In genomic region chr1:190263620-190264019, GRCm38 (mm10) we compare ENCODE assay signal across 22 mouse cellular contexts.
DNase-seq lines count a peak whose midpoint lies in the region; ATAC-seq and TF ChIP-seq lines count a peak whose summit lies in the region.
"Had no signal": no experiment of that assay in that cellular context is flagged by ENCODE, and none has a peak within 500 bp of the region (broad histone marks: within the 10 kb centered on the region; RNA-seq: fewer than 3 reads in every experiment).

No protein-coding gene starts in this region.

- no peak overlapping the region for H3K4me2 ChIP-seq in hindbrain, postnatal 0 days (ENCODE audit: low read depth, low read length)
- H3K4me2 ChIP-seq in midbrain, embryonic 14.5 days (ENCODE audit: low read length): no peak overlapping the region
- H3K4me2 ChIP-seq in midbrain, embryonic 15.5 days: no peak overlapping the region
- H3K4me2 ChIP-seq: embryonic facial prominence, embryonic 13.5 days; forebrain, embryonic 13.5 days; heart, embryonic 13.5 days; hindbrain, embryonic 12.5 days had no signal

- 0 out of 2 replicates have a peak, but pooled peaks cover 3% of the 10 kb centered on the region for H3K27me3 ChIP-seq in hindbrain, embryonic 10.5 days (ENCODE audit: insufficient read depth, poor library complexity, severe bottlenecking)
- no peaks in the 10 kb centered on the region for H3K27me3 ChIP-seq in hindbrain, postnatal 0 days (ENCODE audit: insufficient read depth, low read length)
- no peaks in the 10 kb centered on the region for H3K27me3 ChIP-seq in midbrain, embryonic 14.5 days (ENCODE audit: control insufficient read depth, insufficient read depth, low read length)
- no peaks in the 10 kb centered on the region for H3K27me3 ChIP-seq in midbrain, embryonic 15.5 days (replicated peaks)
- H3K27me3 ChIP-seq in embryonic facial prominence, embryonic 10.5 days (replicated peaks; ENCODE audit: low read depth, poor library complexity, severe bottlenecking): peaks cover 3% of the 10 kb centered on the region; the same call in 1 of the 2 replicates
- H3K27me3 ChIP-seq: embryonic facial prominence, embryonic 13.5 days had no signal

- no peak for TF ChIP-seq CTCF in hindbrain, postnatal 0 days (IDR thresholded peaks at IDR 0.05; ENCODE audit: low read depth)
- TF ChIP-seq CTCF in lung, adult 2 months (IDR thresholded peaks at IDR 0.05; ENCODE audit: insufficient read depth, low read length): no peak

- H3K27ac ChIP-seq in hindbrain, embryonic 10.5 days: peak overlapping the region; percentile 43; the same call in 1 of the 2 replicates
- no peak overlapping the region for H3K27ac ChIP-seq in hindbrain, postnatal 0 days
- no peak overlapping the region for H3K27ac ChIP-seq in midbrain, embryonic 14.5 days (replicated peaks; ENCODE audit: low read depth, low read length)
- no peak overlapping the region for H3K27ac ChIP-seq in midbrain, embryonic 15.5 days
- H3K27ac ChIP-seq in embryonic facial prominence, embryonic 10.5 days (replicated peaks): no peak overlapping the region
- H3K27ac ChIP-seq: embryonic facial prominence, embryonic 13.5 days; forebrain, embryonic 13.5 days; gastrocnemius, adult 2 months; heart, embryonic 13.5 days; hindbrain, embryonic 12.5 days had no signal

- peak; percentile 24 for DNase-seq in hindbrain, embryonic 10.5 days (ENCODE audit: low spot score)
- no peak for DNase-seq in hindbrain, postnatal 0 days (ENCODE audit: low spot score)
- peak; percentile 16 for DNase-seq in midbrain, embryonic 14.5 days
- peak; percentile 28 for DNase-seq in embryonic facial prominence, embryonic 10.5 days (ENCODE audit: low spot score)
- DNase-seq in retina, postnatal 1 day: peak; percentile 58
- DNase-seq in spleen, adult 12 weeks (ENCODE audit: low spot score): no peak
- DNase-seq in lung, adult 2 months: no peak
- DNase-seq: B cell, adult 2 months; cerebellum, adult 11-12 months; cerebellum, adult 9-10 months; cerebellum, postnatal 25 days; gastrocnemius, adult 2 months; gastrocnemius, postnatal 25 days; heart, postnatal 36 days had no signal

- H3K36me3 ChIP-seq in hindbrain, embryonic 10.5 days: no peaks in the 10 kb centered on the region
- no peaks in the 10 kb centered on the region for H3K36me3 ChIP-seq in hindbrain, postnatal 0 days (ENCODE audit: insufficient read depth, low read length)
- no peaks in the 10 kb centered on the region for H3K36me3 ChIP-seq in midbrain, embryonic 14.5 days (ENCODE audit: control insufficient read depth, insufficient read depth, low read length)
- H3K36me3 ChIP-seq in midbrain, embryonic 15.5 days (replicated peaks): no peaks in the 10 kb centered on the region
- H3K36me3 ChIP-seq in embryonic facial prominence, embryonic 10.5 days (replicated peaks): no peaks in the 10 kb centered on the region
- H3K36me3 ChIP-seq: embryonic facial prominence, embryonic 13.5 days; G1E; heart, embryonic 13.5 days; hindbrain, embryonic 12.5 days had no signal

- ATAC-seq in hindbrain, postnatal 0 days: no peak
- ATAC-seq in midbrain, embryonic 14.5 days (ENCODE audit: low FRiP score, low TSS enrichment): no peak
- ATAC-seq in midbrain, embryonic 15.5 days (replicated peaks): no peak
- ATAC-seq: CD4-positive, CD25-positive, alpha-beta regulatory T cell, adult 4 months; forebrain, embryonic 13.5 days; hindbrain, embryonic 16.5 days had no signal

- no peak for TF ChIP-seq POLR2A in lung, adult 2 months (IDR thresholded peaks at IDR 0.05; ENCODE audit: borderline replicate concordance, extremely low read depth, low read depth, low read length)

- 23% methylated on average over 7 of the region's 7 CpGs for WGBS in hindbrain, embryonic 10.5 days
- 36% methylated on average over 7 of the region's 7 CpGs for WGBS in hindbrain, postnatal 0 days
- 38% methylated on average over 7 of the region's 7 CpGs for WGBS in midbrain, embryonic 14.5 days
- 40% methylated on average over 7 of the region's 7 CpGs for WGBS in midbrain, embryonic 15.5 days
- 32% methylated on average over 7 of the region's 7 CpGs for WGBS in embryonic facial prominence, embryonic 10.5 days
- 48% methylated on average over 7 of the region's 7 CpGs for WGBS in lung, adult 2 months

- no peak overlapping the region for H3K4me3 ChIP-seq in hindbrain, embryonic 10.5 days
- no peak overlapping the region for H3K4me3 ChIP-seq in hindbrain, postnatal 0 days (ENCODE audit: low read length)
- H3K4me3 ChIP-seq in midbrain, embryonic 14.5 days (replicated peaks; ENCODE audit: low read depth, low read length): no peak overlapping the region
- no peak overlapping the region for H3K4me3 ChIP-seq in midbrain, embryonic 15.5 days
- no peak overlapping the region for H3K4me3 ChIP-seq in embryonic facial prominence, embryonic 10.5 days
- no peak overlapping the region for H3K4me3 ChIP-seq in lung, adult 2 months (replicated peaks; ENCODE audit: extremely low read depth, low read depth, low read length)
- H3K4me3 ChIP-seq: embryonic facial prominence, embryonic 13.5 days; forebrain, embryonic 13.5 days; gastrocnemius, adult 2 months; heart, embryonic 13.5 days; hindbrain, embryonic 12.5 days had no signal

- H3K4me1 ChIP-seq in hindbrain, embryonic 10.5 days (replicated peaks): peaks cover 18% of the 10 kb centered on the region
- H3K4me1 ChIP-seq in hindbrain, postnatal 0 days (ENCODE audit: insufficient read depth, low read length): no peaks in the 10 kb centered on the region
- H3K4me1 ChIP-seq in midbrain, embryonic 14.5 days (ENCODE audit: control insufficient read depth, insufficient read depth, low read length): no peaks in the 10 kb centered on the region; the same call in 1 of the 2 replicates
- 0 out of 2 replicates have a peak, but pooled peaks cover 5% of the 10 kb centered on the region for H3K4me1 ChIP-seq in midbrain, embryonic 15.5 days
- peaks cover 17% of the 10 kb centered on the region for H3K4me1 ChIP-seq in embryonic facial prominence, embryonic 10.5 days
- no peaks in the 10 kb centered on the region for H3K4me1 ChIP-seq in lung, adult 2 months (ENCODE audit: control insufficient read depth, insufficient read depth, low read length)
- H3K4me1 ChIP-seq: forebrain, embryonic 13.5 days had no signal

- no peak overlapping the region for H3K9ac ChIP-seq in hindbrain, postnatal 0 days (replicated peaks; ENCODE audit: low read length)
- no peak overlapping the region for H3K9ac ChIP-seq in midbrain, embryonic 14.5 days (replicated peaks; ENCODE audit: low read length)
- H3K9ac ChIP-seq in midbrain, embryonic 15.5 days: no peak overlapping the region
- H3K9ac ChIP-seq: embryonic facial prominence, embryonic 13.5 days; forebrain, embryonic 13.5 days; heart, embryonic 13.5 days; hindbrain, embryonic 12.5 days had no signal

- no peaks in the 10 kb centered on the region for H3K9me3 ChIP-seq in hindbrain, embryonic 10.5 days
- H3K9me3 ChIP-seq in hindbrain, postnatal 0 days (ENCODE audit: low read length): no peaks in the 10 kb centered on the region
- no peaks in the 10 kb centered on the region for H3K9me3 ChIP-seq in midbrain, embryonic 14.5 days (ENCODE audit: control insufficient read depth, low read length)
- no peaks in the 10 kb centered on the region for H3K9me3 ChIP-seq in midbrain, embryonic 15.5 days
- H3K9me3 ChIP-seq in embryonic facial prominence, embryonic 10.5 days: no peaks in the 10 kb centered on the region
- H3K9me3 ChIP-seq: embryonic facial prominence, embryonic 13.5 days; forebrain, embryonic 13.5 days; heart, embryonic 13.5 days; hindbrain, embryonic 12.5 days had no signal

Comparison
In these comparisons a context has a peak if more than half of its experiments do, and no peak if none do; other contexts are left out.
1. DNase-seq: peak in hindbrain, embryonic 10.5 days (single experiment), midbrain, embryonic 14.5 days (single experiment), embryonic facial prominence, embryonic 10.5 days (single experiment) and retina, postnatal 1 day (single experiment); none in hindbrain, postnatal 0 days (single experiment), spleen, adult 12 weeks (single experiment) and lung, adult 2 months (single experiment).